Mouse (Mus musculus) splenic B cell, adult 2 months (primary cell): ENCODE data around the gene Ripply1.

Experiments
- DNase-seq: peaks from one replicate; pipeline ENCODE4 v3.0.0-alpha.2; 2011; ENCODE audit warnings: low read depth, low spot score
- H3K27me3 ChIP-seq: 2 replicates; pipeline ENCODE4 v1.6.1; 2012; ENCODE audit warnings: mild to moderate bottlenecking, low read length, moderate library complexity, mixed read lengths; ENCODE audit not compliant: control insufficient read depth, poor library complexity, insufficient read depth, severe bottlenecking
- H3K36me3 ChIP-seq: 2 replicates; pipeline ENCODE4 v1.6.1; 2012; ENCODE audit warnings: mild to moderate bottlenecking, low read length, moderate library complexity, mixed read lengths; ENCODE audit not compliant: control insufficient read depth, poor library complexity, insufficient read depth, severe bottlenecking

Ripply1 gene

GRCm38 (mm10) chrX:139782278-139783044, at the start of gene Ripply1:
Ripply1 (minus strand) TSS chrX:139782353.
- no peaks in the 10 kb centered on the region for H3K27me3 ChIP-seq
- no peak for DNase-seq
- no peaks in the 10 kb centered on the region for H3K36me3 ChIP-seq

GRCm38 (mm10) chrX:139828363-139829092, 46.4 kb upstream of the Ripply1 start:
- DNase-seq: no peak
- no peaks in the 10 kb centered on the region for H3K27me3 ChIP-seq

GRCm38 (mm10) chrX:139826926-139827325, 44.8 kb upstream of the Ripply1 start:
- Histone ChIP-seq H3K27me3 (no peaks in the 10 kb centered on the region), H3K36me3 (no peaks in the 10 kb centered on the region)
- DNase-seq: no peak

More at GRCm38 (mm10) chrX:139828363-139829092, 46.4 kb upstream of the Ripply1 start:
- H3K36me3 ChIP-seq: no peaks in the 10 kb centered on the region

GRCm38 (mm10) chrX:139825402-139825801, 43.2 kb upstream of the Ripply1 start:
- H3K27me3 ChIP-seq: no peaks in the 10 kb centered on the region
- DNase-seq: no peak
- H3K36me3 ChIP-seq: no peaks in the 10 kb centered on the region

- no peaks in the 10 kb centered on the region for H3K27me3 ChIP-seq
- DNase-seq: no peak
These were observed 33.0 kb upstream of the Ripply1 start for GRCm38 (mm10) chrX:139815201-139815600.

GRCm38 (mm10) chrX:139814018-139814635, 32.0 kb upstream of the Ripply1 start:
- Histone ChIP-seq H3K27me3 (no peaks in the 10 kb centered on the region), H3K36me3 (no peaks in the 10 kb centered on the region)
- peak; percentile 1 for DNase-seq

More at GRCm38 (mm10) chrX:139815201-139815600, 33.0 kb upstream of the Ripply1 start:
- no peaks in the 10 kb centered on the region for H3K36me3 ChIP-seq

- Histone ChIP-seq H3K27me3 (no peaks in the 10 kb centered on the region), H3K36me3 (no peaks in the 10 kb centered on the region)
- peak; percentile 2 for DNase-seq
These were observed 31.3 kb upstream of the Ripply1 start for GRCm38 (mm10) chrX:139813299-139814002.

- Histone ChIP-seq H3K27me3 (no peaks in the 10 kb centered on the region), H3K36me3 (no peaks in the 10 kb centered on the region)
- peak; percentile 0 for DNase-seq
These were observed 30.6 kb upstream of the Ripply1 start for GRCm38 (mm10) chrX:139812636-139813298.

- H3K36me3 ChIP-seq: no peaks in the 10 kb centered on the region
- H3K27me3 ChIP-seq: no peaks in the 10 kb centered on the region
- no peak for DNase-seq
These were observed 26.3 kb upstream of the Ripply1 start for GRCm38 (mm10) chrX:139808501-139808900.

- no peaks in the 10 kb centered on the region for H3K27me3 ChIP-seq
- no peaks in the 10 kb centered on the region for H3K36me3 ChIP-seq
- DNase-seq: no peak
These were observed 25.9 kb upstream of the Ripply1 start for GRCm38 (mm10) chrX:139808085-139808484.

GRCm38 (mm10) chrX:139807391-139807790, 25.2 kb upstream of the Ripply1 start:
- Histone ChIP-seq H3K36me3 (no peaks in the 10 kb centered on the region), H3K27me3 (no peaks in the 10 kb centered on the region)
- no peak for DNase-seq

GRCm38 (mm10) chrX:139805918-139806317, 23.8 kb upstream of the Ripply1 start:
- no peak for DNase-seq
- no peaks in the 10 kb centered on the region for H3K36me3 ChIP-seq
- H3K27me3 ChIP-seq: no peaks in the 10 kb centered on the region

- Histone ChIP-seq H3K36me3 (no peaks in the 10 kb centered on the region), H3K27me3 (no peaks in the 10 kb centered on the region)
- no peak for DNase-seq
These were observed 20.9 kb upstream of the Ripply1 start for GRCm38 (mm10) chrX:139803028-139803427.

- no peaks in the 10 kb centered on the region for H3K36me3 ChIP-seq
- no peaks in the 10 kb centered on the region for H3K27me3 ChIP-seq
- DNase-seq: no peak
These were observed 18.3 kb upstream of the Ripply1 start, which contains the start of gene Cldn2 for GRCm38 (mm10) chrX:139800406-139800878. Cldn2 (plus strand) TSS chrX:139800828.
